Mouse (Mus musculus) thymus, adult 2 months (tissue): Measurements from ENCODE around the gene Gm21093. TPM values are rescaled to one million over a fixed set of nuclear protein-coding genes. Genes with fewer than 3 reads are reported as not detected.
"Not testable (repeated sequence)": the region's sequence is repeated elsewhere in the genome, so short reads cannot be mapped to it uniquely, and the experiment has no call there.

Experiments used
- DNase-seq: peaks from one replicate; pipeline ENCODE4 v3.0.0; 2021
- H3K27ac ChIP-seq: fragments of 200-500 bp; 2 replicates; pipeline ENCODE4 v1.5.1; 2012; ENCODE audit warnings: low read length, control low read depth; ENCODE audit not compliant: control insufficient read depth, insufficient read depth
- H3K27me3 ChIP-seq: fragments of 200-500 bp; 2 replicates; pipeline ENCODE4 v1.6.1; 2012; ENCODE audit warnings: mild to moderate bottlenecking, low read length, moderate library complexity, mixed read lengths; ENCODE audit not compliant: control insufficient read depth, insufficient read depth
- H3K36me3 ChIP-seq: fragments of 200-500 bp; 2 replicates; pipeline ENCODE4 v1.6.1; 2012; ENCODE audit warnings: mild to moderate bottlenecking, low read length, moderate library complexity; ENCODE audit not compliant: control insufficient read depth, insufficient read depth
- H3K4me1 ChIP-seq: fragments of 200-500 bp; replicated peaks from 2 replicates; pipeline ENCODE4 v1.6.1; 2012; ENCODE audit warnings: low read length; ENCODE audit not compliant: control insufficient read depth, insufficient read depth
- H3K4me3 ChIP-seq: fragments of 200-500 bp; 2 replicates; pipeline ENCODE4 v1.5.1; 2012; ENCODE audit warnings: mild to moderate bottlenecking, low read length, control low read depth, moderate library complexity; ENCODE audit not compliant: control insufficient read depth, insufficient read depth
- WGBS: fragments of 180-500 bp; shearing (Covaris S2); methylation state at CpG from one replicate; pipeline ENCODE4 v1.1.7; 2018; 5-methylcytosine and 5-hydroxymethylcytosine counted together
- polyA plus RNA-seq: library from polyadenylated mRNA; depleted of rRNA; stranded (reverse); fragments of >200 nt; gene quantifications from 2 replicates; pipeline ENCODE4 v1.2.3, GENCODE M21; 2012; rRNA removed

Gm21093 gene
- polyA plus RNA-seq: 0.12 TPM in 1 of 2 replicates, not detected in the other

GRCm38 (mm10) chr4:42034626-42035025 is at the start of gene Gm21093:
TSS of gene Gm21093 (minus strand) at chr4:42034726.
- H3K4me3 ChIP-seq, DNase-seq, H3K27ac ChIP-seq, H3K27me3 ChIP-seq, H3K4me1 ChIP-seq, H3K36me3 ChIP-seq: not testable (repeated sequence)
- no CpG with 5 or more reads among the region's 8 CpGs for WGBS

Other genes with a start within 250 kb of the Gm21093 start
- gene Gm21541, start 131.1 kb downstream of the Gm21093 start, polyA plus RNA-seq: 12.4 and 22.8 TPM in 2 replicates
- 4.3 and 5.9 TPM in 2 replicates for gene Gm20878, start 93.2 kb downstream of the Gm21093 start, polyA plus RNA-seq
- gene Fam205a4, start 68.7 kb downstream of the Gm21093 start, polyA plus RNA-seq: 0.15 TPM in 2 replicates
- gene Gm3893, start 56.5 kb upstream of the Gm21093 start, polyA plus RNA-seq: not detected in 2 replicates
- not detected in 2 replicates for gene Gm13304, start 80.1 kb upstream of the Gm21093 start, polyA plus RNA-seq
- gene Gm13306, start 118.7 kb upstream of the Gm21093 start, polyA plus RNA-seq: 20.2 and 24.2 TPM in 2 replicates
- 23.3 and 38.0 TPM in 2 replicates for gene Gm13305, start 133.9 kb upstream of the Gm21093 start, polyA plus RNA-seq
- gene Gm10600, start 205.9 kb upstream of the Gm21093 start, polyA plus RNA-seq: not detected in 2 replicates
- gene Ccl21b, start 221.0 kb upstream of the Gm21093 start, polyA plus RNA-seq: 5.9 and 9.4 TPM in 2 replicates